Mouse (Mus musculus): ENCODE data around the gene Tmeff2.

- TF ChIP-seq CTCF (IDR thresholded peaks at IDR 0.05; ENCODE audit: insufficient read depth, low read length) (no peak), POLR2A (IDR thresholded peaks at IDR 0.05; ENCODE audit: borderline replicate concordance, extremely low read depth, low read depth, low read length) (no peak)
Observed at GRCm38 (mm10) chr1:50961954-50962648, 61.7 kb downstream of the Tmeff2 start.

Data from lung, adult 2 months (tissue).